Mouse (Mus musculus): ENCODE measurements around the gene Cdh4. TPM values are rescaled to one million over a fixed set of nuclear protein-coding genes. Genes with fewer than 3 reads are reported as not detected.

Gene Cdh4
- total RNA-seq, 2 experiments from 2014 or later = 5.2 to 11.7 TPM

- no peak for DNase-seq
- TF ChIP-seq CTCF (IDR thresholded peaks at IDR 0.05) = peak; percentile 40
- intact Hi-C loops (cut with DNase I) = loop anchor here (10.0 kb wide), 1 partner anchor 341 kb away; the partner anchor contains the start of gene Rps21
- no peak overlapping the region for H3K4me3 ChIP-seq
- no peak overlapping the region for H3K27ac ChIP-seq
These were observed 472.0 kb downstream of the Cdh4 start for GRCm38 (mm10) chr2:179914246-179914645.

GRCm38 (mm10) chr2:179916877-179917673 lies 474.8 kb downstream of the Cdh4 start:
- peak; percentile 71 for TF ChIP-seq CTCF (IDR thresholded peaks at IDR 0.05)
- Histone ChIP-seq H3K27ac (no peak overlapping the region), H3K4me3 (no peak overlapping the region)
- DNase-seq = peak; percentile 81
- intact Hi-C loops (cut with DNase I) = loop anchor here (1.0 to 10.0 kb wide), 4 partner anchors 60 to 338 kb away; partner anchors contain the start of genes Rps21 and Taf4

- intact Hi-C loops (cut with DNase I) = no loop called here
- H3K27ac ChIP-seq = no peak overlapping the region
- H3K4me3 ChIP-seq = no peak overlapping the region
- TF ChIP-seq CTCF (IDR thresholded peaks at IDR 0.05) = no peak
- DNase-seq = peak; percentile 47
These were observed 477.8 kb downstream of the Cdh4 start for GRCm38 (mm10) chr2:179920042-179920441.

GRCm38 (mm10) chr2:179921021-179921653 lies 478.9 kb downstream of the Cdh4 start:
- peak; percentile 54 for TF ChIP-seq CTCF (IDR thresholded peaks at IDR 0.05)
- Histone ChIP-seq H3K27ac (no peak overlapping the region), H3K4me3 (no peak overlapping the region)
- DNase-seq = no peak
- intact Hi-C loops (cut with DNase I) = no loop called here

GRCm38 (mm10) chr2:179924038-179924437 lies 481.8 kb downstream of the Cdh4 start:
- no peak overlapping the region for H3K27ac ChIP-seq
- H3K4me3 ChIP-seq = no peak overlapping the region
- intact Hi-C loops (cut with DNase I) = no loop called here
- no peak for DNase-seq
- TF ChIP-seq CTCF (IDR thresholded peaks at IDR 0.05) = no peak

GRCm38 (mm10) chr2:179929166-179929565 lies 486.9 kb downstream of the Cdh4 start:
- no peak for TF ChIP-seq CTCF (IDR thresholded peaks at IDR 0.05)
- H3K4me3 ChIP-seq = no peak overlapping the region
- intact Hi-C loops (cut with DNase I) = no loop called here
- no peak overlapping the region for H3K27ac ChIP-seq
- no peak for DNase-seq

- Histone ChIP-seq H3K27ac (no peak overlapping the region), H3K4me3 (no peak overlapping the region)
- intact Hi-C loops (cut with DNase I) = no loop called here
- TF ChIP-seq CTCF (IDR thresholded peaks at IDR 0.05) = no peak
- peak; percentile 51 for DNase-seq
These were observed 489.5 kb downstream of the Cdh4 start for GRCm38 (mm10) chr2:179931741-179932140.

GRCm38 (mm10) chr2:179934165-179934564 lies 491.9 kb downstream of the Cdh4 start:
- no peak overlapping the region for H3K4me3 ChIP-seq
- H3K27ac ChIP-seq = no peak overlapping the region
- TF ChIP-seq CTCF (IDR thresholded peaks at IDR 0.05) = no peak
- no peak for DNase-seq
- intact Hi-C loops (cut with DNase I) = no loop called here

GRCm38 (mm10) chr2:179937091-179937490 lies 494.9 kb downstream of the Cdh4 start:
- H3K27ac ChIP-seq = no peak overlapping the region
- DNase-seq = no peak
- H3K4me3 ChIP-seq = no peak overlapping the region
- intact Hi-C loops (cut with DNase I) = no loop called here
- no peak for TF ChIP-seq CTCF (IDR thresholded peaks at IDR 0.05)

- no peak for TF ChIP-seq CTCF (IDR thresholded peaks at IDR 0.05)
- Histone ChIP-seq H3K27ac (no peak overlapping the region), H3K4me3 (no peak overlapping the region)
- intact Hi-C loops (cut with DNase I) = no loop called here
- DNase-seq = no peak
These were observed 499.5 kb downstream of the Cdh4 start for GRCm38 (mm10) chr2:179941696-179942095.

- H3K27ac ChIP-seq = no peak overlapping the region
These were observed 502.8 kb downstream of the Cdh4 start for GRCm38 (mm10) chr2:179945051-179945450.

GRCm38 (mm10) chr2:179946496-179946895 lies 504.3 kb downstream of the Cdh4 start:
- no peak for DNase-seq
- no peak overlapping the region for H3K27ac ChIP-seq
- intact Hi-C loops (cut with DNase I) = no loop called here
- no peak for TF ChIP-seq CTCF (IDR thresholded peaks at IDR 0.05)
- no peak overlapping the region for H3K4me3 ChIP-seq

More at GRCm38 (mm10) chr2:179945051-179945450, 502.8 kb downstream of the Cdh4 start:
- no peak for TF ChIP-seq CTCF (IDR thresholded peaks at IDR 0.05)
- intact Hi-C loops (cut with DNase I) = no loop called here
- no peak for DNase-seq
- H3K4me3 ChIP-seq = no peak overlapping the region

GRCm38 (mm10) chr2:179947607-179948006 lies 505.4 kb downstream of the Cdh4 start:
- Histone ChIP-seq H3K4me3 (no peak overlapping the region), H3K27ac (no peak overlapping the region)
- DNase-seq = no peak
- TF ChIP-seq CTCF (IDR thresholded peaks at IDR 0.05) = no peak
- intact Hi-C loops (cut with DNase I) = no loop called here
